Mouse (Mus musculus) E14TG2a.4 (cell line): ENCODE measurements around the gene Dek.

Source experiments
- CTCF ChIP-seq: conservative IDR thresholded peaks from 2 replicates; pipeline ENCODE4 v1.5.1; 2014; ENCODE audit warnings: low read length
- NANOG ChIP-seq: IDR thresholded peaks from 2 replicates; pipeline ENCODE4 v1.6.1; 2014; ENCODE audit warnings: borderline replicate concordance, low read length, mixed read lengths
- POU5F1 ChIP-seq: IDR thresholded peaks from 2 replicates; pipeline ENCODE4 v1.6.1; 2014; ENCODE audit warnings: low read length, borderline replicate concordance

DNA sequence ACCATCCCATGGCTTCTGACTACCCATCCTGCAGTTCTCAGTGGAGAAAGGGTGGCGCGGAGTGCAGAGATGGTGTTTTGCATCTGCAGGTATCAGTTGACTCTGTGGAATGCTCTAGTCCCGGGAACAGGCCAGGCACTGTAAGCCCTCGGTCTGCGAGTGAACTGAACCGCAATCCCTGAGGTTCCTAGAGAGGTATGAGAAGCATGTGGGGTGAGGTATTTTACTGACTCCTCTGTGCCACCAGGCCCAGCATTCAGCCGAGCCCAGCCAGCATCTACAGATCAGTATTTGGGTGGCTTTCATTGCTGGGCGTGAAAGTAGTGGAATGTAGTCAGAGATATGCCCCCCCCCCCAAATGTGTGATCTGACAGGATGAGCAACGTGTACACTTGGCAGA, 39.9 kb upstream of the Dek start:
- TF ChIP-seq CTCF (no peak), NANOG (no peak), POU5F1 (no peak)
